Mouse (Mus musculus) R1 (cell line): ENCODE data around the gene Cask.

Experiments
- DNase-seq: peaks from one replicate; pipeline ENCODE4 v3.0.0-alpha.2; 2018; ENCODE audit warnings: low read depth, low spot score

Cask gene

DNA sequence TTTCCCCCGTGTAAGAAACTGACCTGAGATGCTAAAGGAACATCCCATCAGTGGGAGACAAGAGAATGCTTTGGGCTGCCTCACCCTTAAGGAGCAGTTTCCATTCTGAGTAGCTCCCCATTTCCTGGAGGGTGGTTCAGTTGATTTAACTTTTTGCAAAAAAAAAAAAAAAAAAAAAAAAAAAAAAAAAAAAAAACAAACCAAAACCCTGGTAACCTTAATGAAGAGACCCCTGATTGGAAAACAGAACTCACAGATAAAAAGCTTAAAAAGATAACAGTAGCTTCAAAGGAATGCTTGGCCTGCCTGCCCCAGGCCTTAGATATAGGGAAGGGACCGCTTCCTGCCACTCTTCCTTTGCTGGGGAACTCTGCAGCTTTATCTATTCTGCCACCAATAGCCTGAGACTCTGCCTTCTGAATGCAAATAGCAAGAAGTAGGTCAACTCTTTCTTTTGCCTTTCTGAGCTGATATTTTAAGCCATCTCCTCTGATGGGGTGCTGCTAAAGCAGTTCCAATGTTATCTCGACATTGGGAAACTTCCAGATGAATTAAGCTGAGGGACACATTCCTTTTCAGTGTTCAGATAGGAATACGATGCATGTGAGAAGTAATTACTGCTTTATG lies 332.3 kb downstream of the Cask start:
- DNase-seq: no peak

DNA sequence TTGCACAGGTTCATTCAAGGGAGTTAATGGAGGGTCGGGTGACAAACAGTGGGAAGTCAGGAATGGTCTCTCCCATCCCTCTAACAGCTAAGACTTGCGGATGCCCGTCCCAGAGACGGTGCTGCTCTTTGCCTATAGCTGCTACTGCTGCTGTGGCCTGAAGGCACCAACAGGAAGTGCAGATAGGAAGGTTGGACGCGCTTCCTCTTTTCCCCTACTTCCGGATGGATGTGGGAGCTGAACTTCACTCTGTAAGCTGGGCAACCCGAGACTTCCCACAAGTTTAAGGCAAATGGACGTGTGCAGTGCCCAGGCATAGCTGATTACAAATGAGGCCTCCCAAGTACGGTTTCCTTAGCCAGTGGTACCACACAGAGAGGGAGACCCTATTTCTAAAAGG lies 333.1 kb downstream of the Cask start:
- DNase-seq: no peak

DNA sequence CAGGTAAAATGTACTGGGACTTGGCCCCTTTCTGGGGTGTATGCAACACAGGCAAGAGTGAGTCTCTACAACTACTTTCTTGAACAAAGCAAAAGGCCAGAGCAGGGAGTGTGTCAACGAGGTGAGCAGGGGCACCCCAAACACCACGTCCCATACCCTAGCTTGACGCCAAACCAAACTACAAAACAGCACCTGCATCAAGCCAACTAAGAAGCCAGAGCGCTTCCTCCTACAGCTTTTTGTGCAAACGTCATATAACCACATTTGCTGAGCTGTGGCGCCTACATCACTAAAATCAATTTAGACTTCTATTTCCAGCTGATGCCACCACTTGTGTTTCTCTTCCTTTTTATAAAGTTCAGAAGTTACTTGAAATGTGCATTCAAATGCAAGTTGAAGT lies 334.7 kb downstream of the Cask start:
- DNase-seq: no peak

DNA sequence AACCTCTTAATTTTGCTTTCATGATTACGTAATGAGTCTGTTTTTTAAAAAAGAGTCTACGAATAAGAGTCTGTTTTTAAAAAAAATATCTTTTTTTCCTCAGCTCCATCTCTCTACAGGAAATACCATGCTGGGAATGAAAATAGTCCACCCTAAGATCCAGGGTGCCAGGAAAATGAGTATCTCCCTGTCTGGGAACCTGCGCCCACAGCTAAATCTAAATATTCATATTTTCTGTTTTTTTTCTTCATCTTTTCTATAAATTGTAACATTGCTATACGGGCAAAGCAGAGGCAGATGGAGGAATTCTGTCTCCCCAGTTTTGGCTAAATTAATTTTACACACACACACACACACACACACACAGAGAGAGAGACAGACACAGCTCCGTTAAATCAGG lies 337.3 kb downstream of the Cask start:
- no peak for DNase-seq

DNA sequence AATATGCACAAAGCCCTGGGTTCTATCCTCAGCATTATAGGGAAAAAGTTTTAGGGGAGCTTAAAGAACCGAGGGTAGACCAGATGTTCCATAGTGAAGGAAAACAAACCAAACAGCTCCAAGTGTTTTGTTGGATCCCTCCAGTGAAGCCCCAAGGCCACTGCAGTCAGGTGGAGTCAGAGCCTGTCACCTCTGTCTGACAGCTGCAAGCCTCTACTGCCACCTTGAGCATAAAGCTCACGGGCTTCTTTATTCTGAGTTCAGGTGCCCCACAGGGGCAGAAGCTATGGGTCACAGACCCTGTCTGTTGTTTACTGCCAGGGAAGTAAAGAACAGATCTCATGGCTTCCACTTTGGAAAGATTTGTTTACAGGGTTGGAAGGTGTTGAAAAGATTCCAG lies 338.0 kb downstream of the Cask start:
- peak; percentile 13 for DNase-seq

DNA sequence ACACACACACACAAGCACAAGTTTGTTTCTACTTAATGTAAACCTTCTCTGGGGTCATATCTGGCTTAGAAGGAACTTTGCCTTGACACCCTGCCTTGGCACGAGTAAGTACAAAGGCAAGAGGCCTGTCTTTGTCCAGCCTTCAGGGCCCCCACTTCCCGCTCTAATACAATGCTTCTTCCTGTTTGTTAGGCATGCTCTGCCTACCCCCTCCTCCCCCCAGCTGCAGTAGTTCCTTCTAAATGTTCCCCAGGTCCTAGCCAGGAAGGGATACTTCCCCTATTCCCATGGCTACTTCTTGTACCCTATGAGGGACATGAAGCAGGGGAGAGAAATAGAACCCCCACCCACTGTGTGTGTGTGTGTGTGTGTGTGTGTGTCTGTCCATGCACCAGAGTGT lies 344.8 kb downstream of the Cask start:
- no peak for DNase-seq

DNA sequence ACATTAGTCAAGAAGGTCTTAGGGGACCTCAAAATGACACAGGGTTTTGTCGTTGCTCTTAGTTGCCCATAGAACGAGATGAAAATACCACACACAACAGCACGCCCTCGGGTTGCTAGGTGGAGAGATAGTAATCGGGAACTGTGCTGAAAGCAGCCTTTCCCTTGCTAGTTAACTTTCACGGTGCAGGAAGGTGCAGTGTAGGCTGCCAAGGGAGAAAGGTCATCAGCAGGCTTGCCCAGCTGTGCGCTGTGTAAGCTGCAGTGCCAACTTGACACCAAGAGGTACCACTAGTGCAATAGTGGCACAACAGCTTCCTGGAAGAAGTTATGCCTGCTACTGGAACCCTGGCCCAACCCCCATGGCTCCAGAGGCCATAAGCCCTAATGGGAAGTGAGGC lies 346.8 kb downstream of the Cask start:
- DNase-seq: no peak

DNA sequence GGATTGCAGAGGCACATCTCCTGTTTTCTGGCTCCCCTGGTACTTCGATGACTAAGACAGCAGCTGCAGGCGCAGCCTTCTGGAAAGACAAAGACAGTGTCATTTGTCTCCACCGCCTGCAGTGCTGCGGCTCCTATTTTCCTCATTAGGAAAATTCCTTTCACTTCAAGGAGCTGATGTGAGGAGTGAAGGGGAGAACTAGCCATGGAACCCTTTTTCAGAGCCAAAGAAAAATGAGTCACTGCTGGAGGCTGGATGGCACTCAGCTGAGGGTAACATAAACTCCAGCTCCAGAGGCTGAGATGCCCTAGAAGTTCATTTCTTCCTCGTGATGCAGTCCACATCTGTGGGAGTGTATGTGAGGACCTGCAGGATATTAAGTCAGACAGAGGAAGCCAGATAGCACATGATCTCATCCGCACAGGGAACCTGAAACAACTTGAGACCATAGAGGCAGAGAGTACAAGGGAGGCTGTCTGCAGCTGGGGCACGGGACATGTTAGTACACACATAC lies 348.2 kb downstream of the Cask start:
- DNase-seq: peak; percentile 8

DNA sequence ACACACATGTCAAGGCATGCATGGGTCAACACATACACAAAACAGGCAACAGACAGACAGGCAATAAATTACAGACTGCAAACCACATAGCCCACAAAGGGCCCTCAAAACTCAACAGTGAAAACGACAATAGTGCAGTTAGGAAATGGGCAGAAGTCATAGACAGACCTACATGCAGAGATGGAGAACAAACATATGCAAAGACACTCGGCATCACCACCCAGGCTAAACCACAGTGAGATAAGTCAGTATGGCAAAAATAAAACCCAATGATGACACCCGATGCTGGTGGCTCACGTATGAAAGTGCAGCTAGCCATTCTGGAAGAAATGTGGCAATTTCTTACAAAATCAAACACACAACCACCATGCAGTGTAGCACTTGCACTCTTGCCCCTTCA lies 350.9 kb downstream of the Cask start:
- DNase-seq: no peak

DNA sequence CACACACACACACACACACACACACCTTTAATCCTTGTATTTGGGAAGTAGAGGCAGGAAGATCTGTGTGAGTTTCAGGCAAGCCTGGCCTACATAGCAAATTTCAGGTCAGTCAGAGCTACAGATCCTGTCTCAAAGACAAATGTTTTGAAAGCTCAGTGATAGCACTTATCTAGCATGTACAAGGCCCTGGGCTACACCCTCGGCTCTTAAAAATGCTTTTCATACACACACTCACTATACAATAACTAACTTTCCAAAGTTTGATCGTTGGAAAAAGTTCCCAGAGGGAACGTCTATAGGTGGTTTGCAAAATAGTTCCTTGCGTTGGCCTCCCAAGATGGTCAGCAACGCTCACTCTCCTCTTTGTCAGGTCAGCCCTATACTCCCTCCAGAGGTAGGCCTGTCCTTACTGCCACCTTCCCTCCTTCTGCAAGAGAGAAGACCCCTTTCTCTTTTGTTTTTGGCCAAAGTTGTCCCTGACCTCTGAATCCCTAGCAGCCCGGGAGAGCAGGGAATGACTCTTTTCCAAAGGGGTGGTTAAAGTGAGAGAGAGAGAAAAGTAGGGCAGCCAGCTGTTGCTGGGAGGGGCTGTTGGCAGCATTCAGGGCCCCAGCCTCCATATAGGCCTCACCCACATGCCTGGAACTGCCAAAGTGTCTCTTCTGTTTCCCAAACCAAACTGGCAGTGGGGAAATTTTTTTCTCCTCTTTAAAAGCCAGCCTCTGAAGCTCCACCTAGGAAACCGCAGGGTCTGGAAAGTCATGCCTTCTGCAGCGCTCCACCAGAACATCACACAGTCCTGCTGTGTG lies 356.1 kb downstream of the Cask start:
- no peak for DNase-seq

DNA sequence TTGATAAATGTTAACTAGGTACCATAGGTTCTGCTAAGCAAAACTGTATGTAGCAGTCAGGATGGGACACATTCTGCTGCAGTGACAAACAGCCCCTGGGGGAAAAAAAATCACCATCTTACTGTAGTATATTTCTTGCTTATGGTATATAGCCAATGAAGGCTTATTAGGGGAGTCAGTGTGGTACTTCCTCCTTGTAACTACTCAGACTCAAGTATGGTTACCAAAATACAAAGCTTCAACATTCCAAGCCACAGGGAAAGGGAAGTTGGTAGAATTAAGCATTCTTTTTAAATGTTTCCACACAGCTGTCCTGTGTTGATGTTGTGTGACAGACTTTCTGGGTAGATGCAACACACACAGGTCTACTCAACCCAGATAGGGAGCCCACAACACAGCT lies 358.2 kb downstream of the Cask start:
- no peak for DNase-seq

DNA sequence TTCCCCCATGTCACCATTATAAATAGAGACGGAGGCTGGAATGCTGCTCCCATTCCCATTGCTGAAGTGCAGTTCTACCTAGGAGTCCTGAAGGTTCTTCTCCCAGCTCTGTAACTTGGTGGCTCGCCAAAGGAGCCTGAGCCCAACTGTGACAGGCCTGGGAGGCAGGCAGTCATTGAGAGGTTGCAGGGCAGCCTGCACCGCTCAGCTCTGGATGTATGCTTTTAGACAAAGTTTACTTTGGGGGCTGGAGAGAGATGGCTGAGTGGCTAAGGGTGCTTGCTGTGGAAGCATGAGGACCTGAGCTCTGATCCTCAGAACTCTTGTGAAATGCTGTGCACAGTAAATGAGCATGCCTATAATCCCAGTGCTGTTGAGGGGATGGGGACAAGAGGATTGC lies 360.2 kb downstream of the Cask start:
- no peak for DNase-seq

DNA sequence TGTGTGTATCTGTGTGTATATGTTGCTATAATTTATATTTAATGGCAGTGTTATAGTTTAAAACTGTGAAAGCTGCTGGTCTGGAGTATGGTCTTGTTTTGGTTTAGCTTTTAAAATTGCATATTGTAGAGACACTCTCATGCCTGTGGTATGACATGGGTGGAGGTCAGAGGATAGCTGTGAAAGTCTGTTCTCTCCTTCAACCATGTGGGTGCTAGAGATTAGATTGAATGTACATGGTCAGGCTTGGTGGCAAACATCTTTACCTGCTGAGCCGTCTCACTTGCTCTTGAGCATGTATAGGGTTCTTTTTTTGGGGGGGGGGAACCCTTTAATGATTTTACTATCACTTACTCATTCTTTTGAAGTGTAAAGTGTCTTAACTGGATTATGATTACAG lies 361.4 kb downstream of the Cask start:
- DNase-seq: no peak

DNA sequence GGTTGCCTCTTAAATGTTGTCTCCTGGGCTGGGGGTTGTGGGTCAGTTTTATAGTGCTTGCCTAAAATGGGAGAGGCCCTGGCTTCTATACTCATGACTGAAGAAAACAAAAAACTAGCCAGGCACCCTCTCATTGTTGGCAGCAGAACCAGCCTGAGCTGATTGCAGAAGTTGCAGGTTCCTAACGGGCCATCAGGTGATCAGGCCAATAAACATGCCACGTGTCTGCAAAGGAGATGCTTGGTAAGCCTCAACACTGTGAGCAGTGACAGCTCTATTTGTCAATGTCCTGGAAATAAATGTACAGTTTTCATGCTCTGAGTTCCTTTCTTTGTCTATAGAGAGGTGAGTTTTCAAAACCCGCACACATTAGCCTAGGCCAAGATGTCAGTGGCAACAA lies 362.2 kb downstream of the Cask start:
- no peak for DNase-seq

DNA sequence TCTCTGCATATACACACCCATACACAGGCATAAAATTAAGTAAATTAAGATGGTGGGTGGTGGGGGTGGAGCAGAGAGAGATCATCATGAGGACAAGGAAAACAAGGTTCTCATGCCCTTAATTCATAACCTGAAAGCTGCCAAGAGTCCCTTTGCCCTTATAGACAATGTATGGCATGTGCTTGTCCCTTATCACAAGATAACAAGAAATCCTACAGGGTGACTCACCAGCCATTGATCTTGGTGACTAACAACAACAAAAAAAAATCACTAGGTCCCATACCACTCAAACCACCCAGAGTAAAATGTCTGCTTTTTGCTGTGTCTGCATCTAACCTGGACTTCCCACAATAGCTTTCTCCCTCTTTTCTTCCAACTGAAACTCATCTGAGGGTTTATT lies 366.7 kb downstream of the Cask start:
- DNase-seq: no peak

DNA sequence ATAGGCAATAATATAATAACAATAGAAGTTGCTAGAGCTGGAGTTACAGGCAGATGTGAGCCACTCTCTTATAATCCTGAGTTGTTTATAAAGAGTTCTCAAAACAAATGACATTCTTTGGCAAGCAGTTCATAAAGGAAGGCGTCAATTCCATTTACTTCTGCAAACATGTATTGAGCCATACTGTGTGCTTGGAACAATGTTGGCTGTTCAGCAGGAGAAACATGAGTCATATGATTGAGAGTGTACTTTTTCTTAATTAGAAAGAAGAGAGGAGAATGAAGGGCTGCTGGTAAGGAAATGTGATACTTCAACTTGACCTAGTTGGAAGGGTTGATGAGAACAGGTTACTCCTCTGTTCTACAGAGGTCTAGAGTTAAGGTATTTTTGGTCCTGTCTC lies 368.6 kb downstream of the Cask start:
- DNase-seq: no peak

DNA sequence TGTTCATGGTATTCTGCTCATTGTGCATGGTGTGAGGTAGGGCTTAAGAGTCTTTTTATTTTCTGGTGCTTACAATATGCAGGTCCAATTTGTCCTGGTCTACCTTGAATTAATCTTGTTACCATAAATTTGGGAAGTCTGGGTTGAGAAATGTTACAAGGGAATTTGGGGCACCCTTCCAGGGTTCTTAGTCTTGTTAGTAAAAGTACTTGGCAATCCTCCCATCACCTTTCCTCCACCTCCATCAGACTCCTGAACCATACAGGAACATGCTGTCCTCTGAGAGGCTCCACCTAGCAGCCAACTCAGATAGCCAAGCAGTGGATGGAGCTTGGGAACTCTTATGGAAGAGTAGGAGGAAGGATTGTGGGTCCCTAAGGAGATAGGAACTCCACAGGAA lies 371.6 kb downstream of the Cask start:
- DNase-seq: no peak

DNA sequence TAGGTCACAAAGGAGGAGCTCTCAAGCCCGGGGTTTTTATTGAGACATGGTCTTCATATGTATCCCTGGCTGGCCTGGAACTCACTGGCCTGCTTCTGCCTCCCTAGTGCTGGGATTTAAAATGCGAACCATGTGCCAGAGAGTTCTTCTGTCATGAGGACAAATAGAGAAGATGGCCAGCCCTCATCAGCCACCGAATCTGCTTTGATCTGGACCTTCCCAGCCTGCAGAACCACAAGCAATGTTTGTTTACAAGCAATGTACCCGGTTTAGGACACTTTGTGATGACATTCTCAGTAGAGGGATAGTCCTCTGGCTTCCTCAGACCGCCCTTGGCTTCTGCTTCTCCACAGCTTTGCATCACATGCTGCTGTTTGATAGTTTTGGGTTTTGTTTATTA lies 372.9 kb downstream of the Cask start:
- no peak for DNase-seq

DNA sequence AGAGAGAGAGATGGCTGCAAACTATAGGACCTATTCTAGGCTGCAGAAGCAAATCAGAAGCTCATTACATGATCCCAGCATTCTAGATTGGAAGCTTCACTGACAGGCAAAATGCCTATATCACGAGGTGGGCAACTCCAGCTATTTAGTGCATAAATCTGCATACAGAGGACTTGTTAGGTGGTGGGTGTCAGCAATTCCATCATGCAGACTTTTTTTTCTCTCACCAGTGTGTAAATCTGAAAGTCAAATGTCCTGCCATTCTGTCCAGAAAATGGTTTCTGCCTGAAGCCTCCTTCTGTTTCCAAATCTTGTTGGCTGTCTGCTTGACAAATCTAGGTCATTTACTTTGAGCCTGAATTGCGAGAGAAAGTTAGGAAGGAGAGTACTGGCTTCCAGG lies 373.6 kb downstream of the Cask start:
- DNase-seq: no peak

DNA sequence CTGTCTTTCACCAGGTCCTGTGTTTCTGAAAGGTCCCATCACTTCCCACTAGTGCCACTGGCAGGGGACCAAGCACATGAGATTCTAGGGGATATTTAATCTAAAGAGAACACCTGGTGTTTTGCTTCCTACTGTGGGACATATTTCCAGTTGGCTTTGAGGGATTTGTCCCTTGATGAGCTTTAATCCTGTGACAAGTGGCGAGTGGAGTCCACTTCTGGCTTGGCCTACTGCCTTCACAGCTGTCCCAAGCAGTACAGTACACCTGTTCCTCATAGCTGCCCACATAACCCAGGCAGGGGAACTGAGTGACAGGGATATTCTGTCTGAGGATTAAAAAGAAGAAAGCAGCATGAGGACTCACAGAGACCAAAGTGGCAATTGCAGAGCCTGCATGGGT lies 375.8 kb downstream of the Cask start:
- DNase-seq: no peak

DNA sequence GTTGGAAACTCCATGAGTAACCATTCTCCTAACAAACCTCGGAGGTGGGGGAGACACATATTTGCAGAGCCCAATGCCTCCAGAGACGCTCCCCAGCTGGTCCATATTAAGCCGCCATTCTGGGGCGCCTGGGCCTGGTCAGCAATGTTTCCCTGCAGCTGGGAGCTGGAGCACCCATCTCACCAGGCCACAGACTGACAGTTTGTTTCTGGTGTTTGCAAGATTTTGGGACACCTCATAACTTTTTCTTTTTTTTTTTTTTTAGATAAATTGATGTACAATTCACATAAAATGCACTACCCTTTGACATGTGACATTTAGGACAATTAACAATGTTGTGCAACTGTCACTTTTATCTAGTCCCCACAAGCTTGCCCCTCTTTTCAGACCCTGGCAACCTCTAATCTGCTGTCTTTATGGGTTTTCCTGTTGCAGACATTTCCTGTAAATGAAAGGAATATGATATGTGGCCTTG lies 378.4 kb downstream of the Cask start:
- DNase-seq: no peak

DNA sequence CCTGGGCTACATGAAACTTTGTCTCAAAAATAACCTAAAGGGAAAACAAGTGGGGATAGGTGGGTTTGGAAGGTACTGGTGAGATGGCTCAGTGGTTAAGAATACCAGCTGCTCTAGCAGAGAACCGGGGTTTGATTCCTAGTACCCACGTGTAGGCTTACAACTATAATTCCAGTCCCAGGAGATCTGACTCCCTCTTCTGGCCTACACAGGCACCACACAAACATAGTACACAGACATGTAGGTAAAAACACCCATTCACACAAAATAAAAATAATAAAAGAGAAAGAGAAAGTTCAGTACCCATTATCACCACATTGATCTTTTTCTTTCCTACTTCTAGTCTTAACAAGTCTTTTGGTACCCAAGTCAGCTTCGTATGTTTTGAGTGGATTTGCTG lies 379.2 kb downstream of the Cask start:
- DNase-seq: peak; percentile 43
